Mouse (Mus musculus): ENCODE data around the gene Kdm4d.
"Not testable (repeated sequence)": the region's sequence is repeated elsewhere in the genome, so short reads cannot be mapped to it uniquely, and the experiment has no call there.

Kdm4d gene

DNA sequence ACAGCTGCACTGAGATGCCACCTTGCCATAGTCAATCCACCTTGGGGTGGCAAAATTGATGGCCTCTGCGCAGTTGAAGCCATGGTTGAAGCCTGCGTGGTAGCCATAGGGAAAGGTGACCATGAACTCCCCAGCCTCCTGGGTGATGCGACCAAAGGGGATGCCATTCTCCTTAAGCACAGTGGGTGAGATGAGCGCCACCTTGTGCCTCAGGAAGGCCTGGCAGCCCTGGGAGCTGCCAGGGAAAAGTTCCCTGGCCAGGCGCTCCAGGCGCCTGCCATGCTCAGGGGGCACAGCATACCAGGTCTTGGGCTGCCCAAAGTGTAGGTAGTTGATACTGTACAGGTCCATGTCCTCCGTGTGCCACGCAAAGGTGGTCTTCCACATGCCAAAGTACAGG is 49.2 kb downstream of the Kdm4d start:
- not testable (repeated sequence) for DNase-seq (ENCODE audit: low read depth)

GRCm38 (mm10) chr9:14447086-14447485 is 53.2 kb downstream of the Kdm4d start:
- DNase-seq (ENCODE audit: low read depth): not testable (repeated sequence)

GRCm38 (mm10) chr9:14440347-14440746 is 59.9 kb downstream of the Kdm4d start:
- DNase-seq (ENCODE audit: low read depth): no peak

DNA sequence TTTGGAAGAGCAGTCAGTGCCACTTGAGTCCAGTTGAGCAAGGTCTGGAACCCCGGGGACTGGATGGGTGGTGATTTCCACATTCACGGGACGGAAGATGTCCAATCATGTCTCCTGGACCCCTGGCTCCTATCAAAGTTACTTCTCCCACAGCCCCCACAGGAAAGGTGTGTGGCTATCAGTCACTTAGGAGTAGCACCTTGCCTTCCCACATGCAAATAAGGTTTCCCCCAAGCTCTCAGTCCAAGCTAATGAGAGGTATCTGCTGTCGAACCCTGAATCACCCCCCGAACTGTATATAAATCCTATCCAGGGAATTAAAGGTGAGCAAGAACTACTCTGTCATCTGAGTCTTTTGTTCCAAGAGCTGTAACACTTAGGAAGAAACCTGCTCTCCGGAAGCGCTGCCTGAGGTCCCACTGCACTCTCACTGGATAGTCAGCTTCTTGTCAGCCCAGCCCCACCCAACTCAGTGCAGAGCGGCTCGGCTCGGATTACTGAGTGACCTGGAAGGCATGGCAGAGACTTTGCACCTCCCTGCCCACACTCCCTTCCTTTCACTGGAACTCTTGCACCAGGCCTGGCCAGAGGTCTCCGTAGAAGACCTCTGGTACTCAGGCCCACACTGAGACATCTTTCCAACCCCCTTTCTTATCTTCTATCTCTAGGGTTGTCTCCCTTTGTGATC is 66.9 kb downstream of the Kdm4d start:
- no peak for DNase-seq (ENCODE audit: low read depth)

All from c-Kit-positive CD71-positive TER-119-negative erythroid progenitor cells, embryonic 14.5 days (primary cell).